Mouse (Mus musculus) ovary, adult 18-20 months (tissue): Measurements from ENCODE around the gene Grin2d.
A peak's percentile ranks its signal among the peaks of the same experiment; 100 is the strongest.

Experiments
- DNase-seq: peaks from one replicate; pipeline ENCODE4 v3.0.0; 2022; ENCODE audit warnings: low spot score, mixed read lengths

Grin2d gene

DNA sequence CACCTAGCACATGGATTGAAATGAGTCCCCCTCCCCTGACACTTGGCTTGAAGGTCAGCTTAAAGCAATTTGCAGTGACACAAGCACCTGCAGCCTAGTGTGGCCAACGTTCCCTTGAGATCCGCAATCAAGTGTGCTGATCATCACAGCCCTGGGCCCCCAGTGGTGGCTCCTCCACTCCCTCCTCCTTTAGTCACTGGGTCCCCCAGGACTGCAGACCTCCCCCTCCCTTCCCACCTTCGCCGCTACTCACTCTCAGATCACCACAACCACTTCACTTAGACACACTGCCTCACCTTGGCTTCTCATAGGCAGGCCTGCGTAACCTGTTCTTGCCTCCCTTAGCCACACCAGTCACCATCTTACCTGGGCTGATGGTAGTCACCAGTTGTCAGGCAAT lies 72.2 kb downstream of the Grin2d start:
- DNase-seq = no peak

DNA sequence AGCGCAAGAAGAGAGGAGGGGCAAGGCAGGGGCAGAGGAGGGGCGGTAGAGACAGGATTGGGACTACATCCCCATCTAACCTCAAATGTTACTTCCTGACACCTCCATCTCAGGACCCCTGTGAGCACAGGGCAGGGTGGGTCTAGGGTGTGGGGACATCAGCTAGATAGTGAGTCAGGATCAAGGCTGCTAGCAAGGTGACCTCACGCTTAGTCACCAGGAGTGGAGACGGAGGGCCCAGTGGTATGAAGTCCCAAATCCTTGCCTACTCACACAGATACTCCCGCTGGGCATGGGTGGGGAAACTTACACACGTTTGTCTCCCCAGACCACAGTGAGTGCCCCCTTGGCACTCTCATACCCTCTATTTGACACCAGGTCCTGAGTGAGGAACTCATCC lies 75.6 kb downstream of the Grin2d start:
- no peak for DNase-seq

DNA sequence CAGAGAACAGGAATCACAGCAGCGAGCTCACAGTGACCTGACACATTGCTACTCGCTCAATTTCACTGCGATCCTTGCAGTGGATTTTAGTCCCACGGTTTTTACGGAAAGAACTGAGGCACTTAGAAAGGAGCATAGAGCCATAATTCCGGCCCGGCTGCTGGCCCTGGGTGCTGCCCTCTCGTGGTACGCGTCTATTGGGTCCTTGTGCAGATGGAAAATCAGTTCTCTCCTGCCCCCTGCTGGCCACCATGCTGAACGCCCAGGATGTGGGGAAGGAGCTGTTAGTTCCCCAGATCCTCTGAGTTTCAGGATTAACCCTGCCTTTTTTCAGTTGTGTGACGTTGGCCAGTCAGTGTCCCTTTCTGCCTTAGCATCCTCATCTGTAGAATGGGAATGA lies 76.8 kb downstream of the Grin2d start:
- peak; percentile 72 for DNase-seq

DNA sequence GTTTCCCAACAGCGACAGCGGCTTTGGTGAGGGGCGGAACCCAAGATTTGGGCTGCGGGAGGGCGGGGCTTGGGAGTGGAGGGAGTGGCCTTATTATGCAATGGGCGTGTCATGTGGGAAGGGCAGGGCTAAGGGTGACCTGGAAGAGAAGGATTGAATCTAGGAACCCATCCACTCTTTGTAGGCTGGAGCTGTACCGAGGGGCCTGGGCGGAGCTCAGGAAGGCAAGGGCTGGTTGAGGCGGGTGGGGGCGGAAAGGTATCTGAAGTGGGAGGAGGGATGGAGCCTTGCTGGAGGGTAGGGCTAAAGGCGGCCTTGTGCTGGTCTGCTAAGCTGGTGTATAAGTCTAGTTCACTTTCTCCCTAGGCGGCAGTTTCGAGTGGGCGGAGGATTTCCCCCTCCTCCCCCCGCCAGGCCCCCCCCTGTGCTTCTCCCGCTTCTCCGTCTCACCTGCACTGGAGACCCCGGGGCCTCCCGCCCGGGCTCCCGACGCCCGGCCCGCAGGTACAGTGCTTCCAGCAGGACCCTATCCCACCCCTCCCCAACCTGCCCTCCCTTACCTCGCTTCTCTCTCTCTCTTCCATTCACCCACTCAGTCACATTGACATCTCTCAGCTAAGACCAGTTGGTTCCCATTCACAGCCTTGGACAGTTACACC lies 77.5 kb downstream of the Grin2d start:
- no peak for DNase-seq

DNA sequence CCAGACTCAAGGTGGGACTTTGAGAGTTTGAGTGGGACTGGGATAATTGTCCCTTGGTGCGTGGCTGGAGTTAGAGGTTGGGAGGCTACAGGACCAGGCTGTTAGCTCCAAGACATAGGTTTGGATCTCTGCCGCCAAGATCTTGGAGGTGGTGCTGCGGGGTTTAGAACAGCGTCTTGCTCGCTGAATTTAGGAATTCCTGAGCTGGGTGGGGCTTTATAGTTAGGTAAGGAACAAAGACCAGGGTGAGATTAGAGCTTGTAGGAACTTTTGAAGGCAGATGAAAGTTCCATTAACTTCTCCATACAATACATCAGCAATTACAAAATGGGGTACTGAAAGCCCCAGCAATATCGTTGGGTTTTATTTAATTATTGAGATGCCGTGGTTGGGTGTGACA lies 78.2 kb downstream of the Grin2d start:
- DNase-seq = no peak

DNA sequence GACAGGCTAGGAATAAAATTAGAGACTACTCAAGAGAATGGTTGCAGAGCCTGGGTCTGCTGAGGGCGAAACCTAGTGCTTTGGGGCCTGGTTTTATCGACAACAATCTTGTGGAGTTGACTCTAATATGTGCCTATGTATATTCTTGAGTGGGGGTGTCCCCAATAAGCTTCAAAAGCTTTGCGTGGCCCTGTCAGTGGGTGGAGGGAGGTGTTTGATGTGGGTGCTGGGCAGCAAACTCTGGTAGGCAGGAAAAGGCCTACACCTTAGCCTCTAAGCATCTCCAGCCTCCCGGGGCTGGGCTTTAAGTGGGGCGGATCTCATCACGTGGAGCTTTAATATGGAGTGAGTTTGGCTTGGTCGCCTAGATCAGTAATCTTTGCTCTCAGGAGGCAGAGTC lies 79.2 kb downstream of the Grin2d start:
- DNase-seq = no peak

DNA sequence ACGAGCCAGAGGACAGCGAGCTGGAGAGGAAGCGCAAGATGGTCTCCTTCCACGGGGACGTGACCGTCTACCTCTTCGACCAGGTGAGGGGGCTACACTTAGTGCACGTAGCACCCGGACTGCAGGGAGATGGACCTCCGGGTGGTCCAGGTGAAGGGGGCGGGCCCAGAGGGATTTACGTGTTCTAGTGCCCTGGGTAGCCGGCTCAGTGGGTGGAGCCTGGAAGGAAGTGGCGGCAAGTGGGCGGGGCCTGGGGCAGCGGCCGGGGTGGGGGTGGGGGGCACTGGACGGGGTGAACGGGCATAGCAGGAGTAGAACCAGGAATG lies 79.7 kb downstream of the Grin2d start:
- no peak for DNase-seq

DNA sequence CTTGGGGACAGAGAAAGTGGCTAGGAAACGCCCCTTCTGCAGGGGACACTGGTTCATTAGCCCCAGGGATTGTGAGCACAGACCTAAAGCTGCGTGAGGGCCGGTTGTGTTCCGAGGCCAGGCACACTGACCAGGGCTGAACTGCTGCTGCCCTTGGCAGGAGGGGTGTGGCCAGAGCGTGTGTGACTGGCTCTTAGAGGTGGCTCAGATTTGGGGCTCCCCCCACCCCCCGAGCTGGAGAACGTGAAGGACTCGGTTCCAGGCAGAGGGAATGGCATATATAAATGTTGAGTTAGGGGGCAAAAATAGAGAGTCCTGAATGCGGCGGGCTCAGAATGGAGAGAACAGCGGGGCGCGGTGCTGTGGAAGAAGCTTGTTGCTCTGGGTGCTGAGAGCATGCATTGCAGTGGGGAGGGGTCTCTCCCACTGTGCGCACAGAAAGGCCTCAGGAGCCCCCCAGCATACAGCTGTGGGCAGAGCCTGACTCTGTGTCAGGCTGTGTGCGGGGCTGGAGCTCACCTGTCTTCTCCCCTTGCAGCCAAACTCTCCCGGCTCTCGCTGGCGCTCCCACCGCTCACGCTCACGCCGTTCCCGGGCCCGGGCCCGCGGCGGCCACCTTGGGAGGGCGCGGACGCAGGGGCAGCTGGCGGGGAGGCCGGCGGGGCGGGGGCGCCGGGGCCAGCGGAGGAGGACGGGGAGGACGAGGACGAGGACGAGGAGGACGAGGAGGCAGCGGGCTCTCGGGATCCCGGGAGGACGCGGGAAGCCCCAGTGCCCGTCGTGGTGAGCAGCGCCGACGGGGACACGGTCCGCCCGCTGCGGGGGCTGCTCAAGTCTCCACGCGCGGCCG lies 80.3 kb downstream of the Grin2d start:
- no peak for DNase-seq

DNA sequence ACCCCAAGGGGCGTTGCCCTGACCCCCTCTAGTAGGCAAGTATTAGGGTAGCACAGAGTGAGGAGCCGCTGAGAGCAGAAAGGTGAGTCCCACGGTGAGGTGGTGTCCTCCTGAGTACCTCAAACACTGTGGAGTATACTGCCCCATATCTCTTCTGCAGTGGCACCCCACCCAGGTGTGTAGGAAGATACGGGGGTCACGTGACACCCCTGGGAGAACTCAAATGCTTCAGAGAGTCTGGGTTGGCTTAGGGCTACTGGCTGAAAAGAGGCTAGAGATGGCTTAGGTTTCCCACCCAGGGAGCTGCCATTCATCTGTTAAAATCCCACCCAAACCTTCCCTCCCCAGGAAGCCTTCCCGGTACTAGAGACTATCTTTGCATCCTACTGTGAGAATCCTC lies 81.2 kb downstream of the Grin2d start:
- no peak for DNase-seq

DNA sequence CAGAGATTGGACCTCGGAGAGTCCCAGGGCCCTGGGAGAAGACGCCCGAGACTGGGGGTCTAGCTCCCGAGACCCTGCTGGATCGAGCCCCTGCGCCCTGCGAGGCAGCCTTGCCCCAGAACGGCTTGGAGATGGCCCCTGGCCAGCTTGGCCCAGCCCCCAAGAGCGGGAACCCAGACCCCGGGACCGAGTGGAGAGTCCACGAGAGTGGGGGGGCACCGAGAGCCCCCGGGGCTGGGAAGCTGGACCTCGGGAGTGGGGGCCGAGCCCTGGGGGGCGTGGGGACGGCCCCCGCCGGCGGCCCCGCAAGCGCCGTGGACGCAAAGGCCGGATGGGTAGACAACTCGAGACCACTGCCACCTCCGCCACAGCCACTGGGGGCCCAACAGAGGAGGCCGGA lies 83.2 kb downstream of the Grin2d start:
- DNase-seq = no peak

DNA sequence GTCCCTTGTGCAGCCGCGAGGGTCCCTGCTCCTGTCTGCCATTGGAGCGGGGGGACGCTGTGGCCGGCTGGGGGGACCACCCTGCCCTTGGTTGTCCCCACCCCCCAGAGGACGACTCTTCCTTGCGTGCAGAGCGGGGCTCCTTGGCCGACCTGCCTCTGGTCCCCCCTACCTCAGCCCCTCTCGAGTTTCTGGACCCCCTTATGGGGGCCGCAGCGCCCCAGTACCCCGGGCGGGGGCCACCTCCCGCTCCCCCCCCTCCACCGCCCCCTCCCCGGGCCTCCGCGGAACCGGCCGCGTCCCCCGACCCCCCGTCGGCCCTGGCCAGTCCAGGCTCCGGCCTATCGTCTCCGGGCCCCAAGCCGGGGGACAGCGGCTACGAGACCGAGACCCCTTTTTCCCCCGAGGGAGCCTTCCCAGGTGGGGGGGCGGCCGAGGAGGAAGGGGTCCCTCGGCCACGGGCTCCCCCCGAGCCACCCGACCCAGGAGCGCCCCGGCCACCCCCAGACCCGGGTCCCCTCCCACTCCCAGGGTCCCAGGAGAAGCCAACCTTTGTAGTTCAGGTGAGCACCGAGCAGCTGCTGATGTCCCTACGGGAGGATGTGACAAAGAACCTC lies 84.1 kb downstream of the Grin2d start:
- DNase-seq = no peak

DNA sequence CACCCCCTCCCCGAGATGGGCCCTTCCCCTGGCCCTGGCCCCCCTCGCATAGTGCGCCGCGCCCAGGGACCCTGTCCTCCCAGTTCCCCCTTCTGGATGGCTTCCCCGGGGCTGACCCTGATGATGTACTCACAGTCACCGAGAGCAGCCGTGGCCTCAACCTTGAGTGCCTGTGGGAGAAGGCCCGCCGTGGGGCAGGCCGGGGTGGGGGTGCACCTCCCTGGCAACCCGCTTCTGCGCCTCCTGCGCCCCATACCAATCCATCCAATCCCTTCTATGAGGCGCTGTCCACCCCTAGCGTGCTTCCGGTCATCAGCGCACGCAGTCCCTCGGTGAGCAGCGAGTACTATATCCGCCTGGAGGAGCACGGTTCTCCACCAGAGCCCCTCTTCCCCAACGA lies 84.9 kb downstream of the Grin2d start:
- no peak for DNase-seq

DNA sequence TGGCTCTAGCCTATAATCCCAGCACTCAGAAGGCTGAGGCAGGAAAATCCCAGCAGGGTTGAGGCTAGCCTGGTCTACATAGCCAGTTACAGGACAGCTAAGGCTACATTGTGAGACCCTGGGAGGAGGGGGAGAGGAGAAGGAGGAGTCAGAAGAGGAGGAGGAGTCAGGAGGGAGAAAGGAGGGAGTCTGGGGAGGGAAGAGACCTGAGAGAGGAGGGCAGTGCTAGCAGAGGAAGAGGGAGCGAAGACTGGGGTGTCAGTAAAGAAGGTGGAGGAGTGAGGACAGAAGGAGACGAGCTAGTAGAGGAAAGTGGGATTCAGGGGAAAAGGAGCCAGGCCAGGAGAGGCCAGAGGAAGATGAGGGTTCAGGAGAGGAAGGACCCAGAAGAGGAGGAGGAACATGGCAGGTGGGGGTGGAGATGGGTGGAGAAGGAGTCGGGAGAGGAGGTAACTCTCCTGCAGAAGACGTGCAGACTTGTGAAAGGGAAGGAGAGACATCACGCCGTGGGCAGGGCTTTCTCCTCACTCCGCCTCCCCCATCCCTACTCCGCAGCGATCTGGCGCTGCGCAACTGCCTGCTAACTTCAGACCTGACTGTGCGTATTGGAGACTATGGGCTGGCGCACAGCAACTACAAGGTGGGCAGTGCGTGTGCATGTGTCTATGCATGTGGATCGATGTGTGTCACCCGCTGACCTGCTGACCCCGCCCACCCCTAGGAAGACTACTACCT lies 86.3 kb downstream of the Grin2d start:
- no peak for DNase-seq

DNA sequence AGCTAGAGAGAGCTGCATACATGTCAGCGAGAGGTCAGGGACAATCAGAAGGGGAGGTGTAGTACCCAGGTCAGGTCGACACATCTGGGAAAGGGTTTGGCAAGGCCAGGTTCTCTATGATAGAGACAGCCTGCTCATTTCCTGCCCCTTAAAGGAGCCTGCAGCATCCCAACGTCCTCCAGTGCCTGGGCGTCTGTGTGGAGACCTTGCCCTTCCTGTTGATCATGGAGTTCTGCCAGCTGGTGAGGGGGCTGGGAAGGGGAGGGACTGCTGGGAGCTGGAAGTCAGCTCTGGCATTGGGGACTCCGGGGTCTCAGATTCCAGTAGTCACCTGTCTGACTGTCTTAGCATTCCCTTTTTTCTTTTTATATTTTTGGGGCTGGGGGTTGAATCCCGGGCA lies 87.5 kb downstream of the Grin2d start:
- DNase-seq = no peak

DNA sequence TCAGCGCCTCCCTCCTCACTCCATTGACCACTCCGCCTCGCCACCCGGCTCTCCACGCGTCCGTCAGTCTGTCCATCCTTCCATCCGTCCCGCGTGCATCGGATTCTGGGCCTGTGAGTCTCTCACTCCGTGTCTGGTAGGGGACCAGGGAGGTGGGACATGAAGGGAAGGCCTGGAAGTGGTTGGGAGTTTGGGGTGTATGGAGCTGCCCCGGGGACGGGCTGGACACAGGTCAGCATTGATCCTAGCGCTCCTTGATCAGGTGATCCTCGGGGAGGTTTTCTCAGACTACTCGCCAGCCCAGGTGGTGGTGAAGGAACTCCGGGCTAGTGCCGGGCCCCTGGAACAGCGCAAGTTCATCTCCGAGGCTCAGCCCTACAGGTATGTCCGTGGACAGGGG lies 90.5 kb downstream of the Grin2d start:
- DNase-seq = no peak

DNA sequence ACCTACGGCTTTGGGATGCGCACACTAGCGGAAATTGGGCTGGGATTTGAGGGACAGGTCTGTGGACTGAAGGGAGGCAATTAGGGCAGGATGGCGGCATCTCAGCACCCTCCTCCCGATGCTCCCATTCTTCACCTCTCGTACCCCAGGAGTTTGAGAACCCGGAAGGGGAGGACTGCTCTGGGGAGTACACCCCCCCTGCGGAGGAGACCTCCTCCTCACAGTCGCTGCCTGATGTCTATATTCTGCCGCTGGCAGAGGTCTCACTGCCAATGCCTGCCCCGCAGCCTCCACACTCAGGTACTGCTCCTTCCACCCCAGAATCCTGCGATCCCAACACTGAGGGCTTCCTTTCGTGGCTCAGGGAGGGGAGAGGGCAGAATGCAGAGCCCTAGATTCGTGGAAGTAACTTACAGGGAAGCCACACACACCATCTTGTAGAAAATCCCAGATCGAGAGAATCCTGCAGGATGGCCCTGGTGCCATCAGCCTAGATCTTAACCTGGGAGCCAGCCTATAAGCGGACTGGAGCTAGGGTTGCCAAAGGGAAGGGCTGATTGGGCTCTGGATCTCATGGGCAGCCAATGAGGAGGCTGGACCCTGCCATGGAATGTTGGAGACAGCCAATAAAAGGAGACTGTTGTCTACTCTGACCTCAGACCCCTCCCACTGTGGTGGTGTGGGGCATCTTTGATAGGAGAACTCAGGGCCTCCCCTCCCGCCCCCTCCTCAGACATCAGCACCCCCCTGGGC lies 91.3 kb downstream of the Grin2d start:
- no peak for DNase-seq

DNA sequence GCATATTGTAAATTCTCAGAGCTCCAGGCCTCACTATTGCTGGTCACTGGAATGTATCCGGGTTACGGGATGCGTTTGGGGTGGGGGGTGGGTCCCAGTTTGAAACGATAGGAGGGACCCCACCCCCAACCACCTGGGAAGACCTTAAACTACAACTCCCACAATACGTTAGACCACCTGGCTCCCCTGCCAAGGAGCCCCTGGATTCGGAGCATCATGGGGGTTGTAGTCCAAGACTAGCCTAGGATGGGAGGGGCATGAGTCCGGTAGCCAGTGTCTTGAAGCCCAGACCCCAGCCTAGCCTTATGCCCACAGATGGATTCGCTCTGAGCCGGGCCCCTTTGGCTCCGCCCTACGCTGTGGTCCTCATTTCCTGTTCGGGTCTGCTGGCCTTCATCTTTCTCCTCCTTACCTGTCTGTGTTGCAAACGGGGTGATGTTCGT lies 92.0 kb downstream of the Grin2d start:
- no peak for DNase-seq

DNA sequence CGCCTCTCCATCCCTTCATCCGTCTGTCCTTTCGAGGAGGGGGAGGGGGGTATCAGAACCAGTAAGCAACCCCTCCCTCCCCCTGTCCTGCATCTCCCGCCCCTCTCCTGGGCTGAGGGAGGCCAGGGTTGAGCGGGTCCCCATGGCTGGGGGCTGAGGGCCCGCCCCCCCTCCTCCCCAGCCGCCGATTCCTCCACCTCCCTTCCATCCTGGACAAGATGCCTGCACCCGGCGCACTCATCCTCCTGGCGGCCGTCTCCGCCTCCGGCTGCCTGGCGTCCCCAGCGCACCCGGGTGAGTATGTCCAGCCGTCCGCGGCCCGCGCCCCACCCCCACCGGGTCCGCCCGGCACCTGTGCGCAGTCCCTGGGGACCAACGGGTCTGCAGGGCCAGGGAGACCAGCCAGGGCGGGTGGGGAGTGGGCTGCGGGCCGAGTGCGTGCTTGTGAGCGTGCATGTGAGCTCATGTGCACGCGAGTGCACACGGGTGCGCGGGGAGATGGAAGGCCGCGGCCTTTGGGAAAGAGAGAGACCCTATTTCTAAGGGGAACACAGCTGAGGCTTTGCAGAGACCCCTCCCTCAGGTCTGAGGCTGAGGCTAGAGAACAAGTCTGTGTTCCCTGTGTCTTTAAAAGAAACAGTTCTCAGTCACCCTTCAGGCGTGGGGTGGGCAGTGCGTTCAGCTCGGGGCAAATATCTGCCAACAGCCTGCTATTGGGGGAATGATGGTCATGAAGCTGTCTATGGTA lies 92.6 kb downstream of the Grin2d start:
- DNase-seq = no peak

DNA sequence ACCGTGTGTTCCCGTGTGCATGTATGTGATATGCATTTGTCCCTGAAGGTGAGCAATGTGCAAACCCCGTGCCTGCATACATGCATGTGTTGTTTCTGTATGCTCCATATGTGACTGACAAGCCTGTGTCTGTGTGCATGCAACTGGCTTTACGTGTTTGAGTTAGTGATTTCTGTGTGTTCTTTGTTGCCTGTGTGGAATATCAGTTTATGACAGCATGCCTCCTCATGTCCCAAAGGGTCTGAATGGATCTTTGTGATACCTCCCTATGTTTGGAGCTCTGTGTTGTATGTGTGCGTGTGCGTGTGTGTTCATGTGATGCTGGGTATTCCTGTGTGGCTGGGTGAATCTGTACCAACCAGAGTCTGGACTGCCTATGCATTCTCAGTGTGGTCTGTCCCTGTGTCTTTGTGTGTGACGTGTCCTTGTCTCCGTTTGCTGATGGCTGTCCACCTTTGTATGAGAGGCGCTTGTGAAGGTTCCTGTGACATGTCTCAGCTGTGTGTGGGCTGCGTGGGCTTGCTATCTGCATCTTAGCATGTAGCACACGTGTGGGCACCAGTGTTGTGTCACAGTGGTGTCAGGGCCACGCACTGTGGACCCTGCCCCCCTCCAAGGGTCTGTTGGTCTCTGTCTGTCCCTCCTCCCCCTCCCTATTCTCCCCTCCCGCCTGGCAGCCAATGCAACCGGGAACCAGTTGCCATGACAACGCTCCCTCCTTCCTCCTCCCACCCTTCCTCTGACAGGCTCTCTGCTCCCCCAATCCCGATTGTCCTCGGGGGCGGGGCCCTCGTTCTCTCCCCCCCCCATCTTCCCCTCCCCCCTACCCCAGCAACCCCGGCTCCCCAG lies 93.4 kb downstream of the Grin2d start, which contains the start of gene Sult2b1:
Gene Sult2b1 (minus strand): TSS at position 146 of the 849 bp plus-strand sequence.
- DNase-seq = no peak

DNA sequence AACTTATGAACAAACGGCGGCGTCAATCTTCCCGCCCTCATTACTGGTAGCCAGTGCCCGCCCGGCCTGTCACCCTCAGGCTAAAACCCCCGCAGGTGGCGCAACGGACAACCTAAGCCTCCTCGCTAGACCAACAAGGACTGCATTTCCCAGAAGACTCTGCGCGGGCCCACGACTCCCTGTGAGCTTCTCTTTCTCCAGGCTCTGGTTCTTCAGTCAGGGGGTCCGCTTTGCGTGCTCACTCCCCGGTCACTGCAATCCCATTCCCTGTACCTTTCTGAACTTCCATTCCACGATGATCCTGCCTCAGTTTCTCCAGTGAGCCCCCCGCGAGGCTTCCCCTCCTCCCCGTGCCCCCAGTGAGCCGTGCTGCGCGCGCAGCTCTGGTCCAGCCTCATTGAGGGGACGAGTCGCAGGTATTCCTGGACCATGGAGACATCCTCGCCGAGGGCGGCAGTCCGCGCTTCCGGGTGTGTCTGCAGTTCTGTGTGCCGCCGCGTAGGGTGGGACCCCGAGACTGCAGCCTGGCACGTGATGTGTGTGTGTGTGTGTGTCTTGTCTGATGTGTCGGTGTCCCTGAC lies 94.6 kb downstream of the Grin2d start, which contains the start of gene Lmtk3:
Gene Lmtk3 (plus strand): TSS at position 228 of the 581 bp plus-strand sequence.
- DNase-seq = no peak
